Mouse (Mus musculus): ENCODE results near the gene Cyp2t4. TPM values are rescaled to one million over a fixed set of nuclear protein-coding genes. Genes with fewer than 3 reads are reported as not detected.

The Cyp2t4 gene
- polyA plus RNA-seq (2012; rRNA removed) = not detected in 2 replicates

DNA sequence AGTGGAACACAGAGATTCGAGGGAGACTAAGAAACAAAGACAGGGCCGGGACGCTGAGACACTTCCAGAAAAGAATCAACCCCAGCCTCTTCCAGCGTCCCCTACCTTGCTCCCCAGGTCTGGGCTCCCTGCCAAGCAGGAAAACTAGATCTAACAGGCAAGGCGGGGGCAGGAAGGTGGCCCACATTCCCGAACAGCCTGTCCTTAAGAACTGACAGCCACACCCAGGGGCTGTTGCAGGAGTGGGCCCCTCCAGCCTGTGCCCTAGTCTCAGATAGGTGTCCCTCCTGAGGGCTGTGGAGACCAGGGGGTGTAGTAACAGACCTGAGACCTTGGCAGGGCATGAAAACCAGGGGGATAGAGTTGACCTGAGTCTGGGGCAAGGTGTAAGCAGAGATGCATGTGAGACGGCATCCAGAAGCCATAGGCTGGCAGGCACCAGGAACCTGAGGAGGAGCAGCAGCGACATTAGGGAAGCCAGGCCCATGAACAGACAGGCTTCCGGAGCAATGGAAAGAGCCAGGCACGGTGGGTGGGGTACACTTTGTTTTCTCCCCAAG, at the start of gene Cyp2t4:
Gene Cyp2t4 (plus strand): TSS at position 510 of the 560 bp plus-strand sequence.

DNA sequence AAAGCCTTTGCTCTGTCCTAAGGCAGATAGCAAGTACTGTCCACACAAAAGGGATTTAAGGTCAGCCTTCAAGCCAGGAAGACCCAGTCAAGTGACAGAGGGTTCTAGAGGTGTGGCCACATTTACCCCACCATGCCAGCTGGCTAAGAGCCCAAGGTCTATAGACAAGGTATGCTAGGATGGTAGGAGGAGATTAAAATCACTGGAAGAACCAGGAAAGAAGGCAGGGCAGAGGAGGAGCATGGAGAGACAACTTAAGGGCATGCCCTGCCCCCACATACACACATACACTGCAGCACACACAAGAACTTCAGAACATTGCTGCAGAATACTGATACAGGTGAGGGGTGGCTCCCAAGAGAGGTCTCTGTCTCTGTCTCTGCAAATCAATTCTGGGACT, 33.8 kb upstream of the Cyp2t4 start, which contains the start of gene Cyp2f2:
Gene Cyp2f2 (plus strand): TSS at position 234 of the 400 bp plus-strand sequence.

DNA sequence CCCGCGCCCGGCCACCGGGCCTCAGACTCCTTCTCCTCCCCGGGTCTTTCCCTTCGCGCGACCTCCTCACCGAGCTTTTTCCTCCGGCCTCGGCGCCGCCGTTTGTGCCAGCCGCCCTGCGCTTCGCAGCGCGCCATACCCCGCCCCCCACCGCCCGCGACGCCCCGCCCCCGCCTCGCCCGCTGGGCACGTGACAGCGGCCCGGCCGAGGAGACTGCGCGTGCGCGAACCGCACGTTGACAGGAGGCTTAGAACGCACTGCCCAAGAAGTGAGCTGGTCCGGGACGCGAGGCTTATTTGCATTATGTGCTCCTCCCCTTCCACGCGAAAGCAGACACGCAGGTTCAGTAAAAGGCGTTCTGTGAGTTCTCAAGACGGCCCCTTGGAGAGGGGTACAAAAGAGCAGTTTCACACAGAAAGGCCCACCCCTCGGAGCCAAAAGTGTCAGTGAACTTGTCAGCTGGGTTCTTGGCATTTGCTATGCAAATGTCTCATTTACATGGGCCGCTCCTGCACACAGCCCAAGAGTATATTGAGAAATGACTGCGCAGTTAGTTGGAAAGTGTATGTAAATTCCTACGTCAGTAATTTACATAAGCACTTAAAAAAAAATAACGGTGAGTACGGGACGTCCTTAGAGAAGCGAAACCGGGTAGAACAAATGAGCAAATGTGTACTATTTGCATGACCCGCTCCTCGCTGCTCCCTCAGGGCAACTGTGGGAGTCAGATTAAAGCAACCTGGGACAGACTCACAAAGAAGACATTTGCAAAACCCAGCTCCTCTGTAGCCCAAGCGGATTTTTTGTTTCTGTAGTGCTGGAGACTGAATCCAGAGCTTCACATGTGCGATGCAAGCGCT, 13.3 kb downstream of the Cyp2t4 start, which contains the start of gene Egln2:
Gene Egln2 (minus strand): TSS at position 189 of the 861 bp plus-strand sequence.

DNA sequence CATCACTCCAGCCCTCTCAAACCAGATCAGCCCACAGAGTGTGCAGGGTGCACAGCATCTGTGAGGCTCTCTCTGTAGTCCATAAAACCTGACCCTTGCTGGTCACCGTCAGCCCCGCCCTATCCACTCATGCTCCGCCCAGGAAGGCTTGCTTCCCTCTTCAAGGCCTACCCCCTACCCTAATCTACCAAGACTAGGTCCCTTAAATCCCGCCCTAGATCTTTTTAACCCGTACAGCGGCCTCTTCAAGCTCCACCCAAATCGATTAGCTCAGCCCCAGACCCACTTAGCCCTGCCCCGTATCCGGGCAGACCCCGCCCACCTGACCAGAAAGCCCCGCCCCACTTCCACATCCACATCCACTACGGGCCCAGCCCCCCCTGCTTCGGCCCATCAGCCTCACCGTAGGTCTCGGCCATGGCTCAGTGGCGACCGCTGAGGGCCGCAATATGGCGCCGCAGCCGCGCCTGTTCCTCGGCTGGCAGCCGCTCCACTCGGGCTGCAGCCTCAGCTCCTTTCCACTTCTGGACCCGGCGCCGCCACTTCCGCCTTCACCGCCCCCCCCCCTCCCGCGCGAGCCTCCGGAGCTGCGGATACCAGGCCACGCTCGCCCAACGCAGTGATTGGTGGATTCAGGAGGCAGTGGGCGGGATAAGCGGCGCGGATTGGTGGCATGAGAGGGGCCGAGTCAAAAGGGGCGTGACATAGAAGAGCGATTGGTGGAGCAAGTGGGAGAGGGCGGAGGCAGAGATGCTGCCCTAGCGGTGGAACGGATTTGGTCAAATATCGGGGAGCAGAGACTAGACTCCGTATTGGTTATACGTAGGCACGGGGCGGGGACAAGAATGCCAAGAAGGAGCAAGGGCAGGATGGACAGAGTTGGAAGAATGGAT, 25.1 kb downstream of the Cyp2t4 start, which contains the start of gene Rab4b:
Gene Rab4b (minus strand): TSS at position 573 of the 893 bp plus-strand sequence.

DNA sequence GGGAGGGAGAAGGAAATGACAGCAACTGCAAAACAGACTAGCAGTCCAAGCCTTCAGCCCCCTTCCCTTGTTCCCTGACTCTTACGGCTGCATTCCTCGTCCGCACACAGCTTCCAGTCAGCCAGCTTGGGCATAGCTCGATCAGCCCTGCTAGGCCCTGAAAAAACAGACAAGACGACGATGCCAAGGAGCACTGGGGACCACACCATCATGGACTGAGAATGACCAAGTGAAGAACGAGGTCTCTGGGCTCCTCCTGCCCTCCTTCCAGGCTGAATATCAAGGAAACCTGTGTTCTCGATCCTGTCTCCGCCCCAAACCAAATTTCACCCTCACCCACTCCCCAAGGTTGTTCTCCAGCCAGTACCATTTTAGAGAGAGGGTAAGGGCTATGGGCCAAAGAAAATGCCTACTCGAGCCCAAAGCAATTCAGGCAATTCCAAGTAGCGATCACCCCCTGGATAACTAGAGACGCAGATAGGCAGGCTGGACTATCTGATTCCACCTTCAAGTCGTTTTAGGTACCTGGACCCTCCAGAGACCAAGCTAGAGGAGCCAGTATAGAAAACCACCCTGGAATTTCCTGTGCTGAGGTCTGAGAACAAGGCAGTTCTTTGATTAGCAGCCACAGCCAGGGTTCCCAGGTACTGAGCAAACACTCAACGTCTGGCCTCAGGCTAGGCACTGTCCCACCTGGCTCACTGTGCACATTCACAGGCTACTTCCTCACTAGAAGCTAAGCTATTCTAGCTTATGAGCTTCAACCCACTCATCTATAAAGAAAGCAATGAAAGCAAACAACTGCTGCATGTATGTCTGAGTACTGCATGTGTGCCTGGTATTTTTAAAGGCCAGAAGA, 27.6 kb downstream of the Cyp2t4 start, which contains the start of the genes Gm21983 and Mia:
Gene Gm21983 (minus strand): TSS at position 250 of the 859 bp plus-strand sequence.
Gene Mia (minus strand): TSS at position 321 of the 859 bp plus-strand sequence.

DNA sequence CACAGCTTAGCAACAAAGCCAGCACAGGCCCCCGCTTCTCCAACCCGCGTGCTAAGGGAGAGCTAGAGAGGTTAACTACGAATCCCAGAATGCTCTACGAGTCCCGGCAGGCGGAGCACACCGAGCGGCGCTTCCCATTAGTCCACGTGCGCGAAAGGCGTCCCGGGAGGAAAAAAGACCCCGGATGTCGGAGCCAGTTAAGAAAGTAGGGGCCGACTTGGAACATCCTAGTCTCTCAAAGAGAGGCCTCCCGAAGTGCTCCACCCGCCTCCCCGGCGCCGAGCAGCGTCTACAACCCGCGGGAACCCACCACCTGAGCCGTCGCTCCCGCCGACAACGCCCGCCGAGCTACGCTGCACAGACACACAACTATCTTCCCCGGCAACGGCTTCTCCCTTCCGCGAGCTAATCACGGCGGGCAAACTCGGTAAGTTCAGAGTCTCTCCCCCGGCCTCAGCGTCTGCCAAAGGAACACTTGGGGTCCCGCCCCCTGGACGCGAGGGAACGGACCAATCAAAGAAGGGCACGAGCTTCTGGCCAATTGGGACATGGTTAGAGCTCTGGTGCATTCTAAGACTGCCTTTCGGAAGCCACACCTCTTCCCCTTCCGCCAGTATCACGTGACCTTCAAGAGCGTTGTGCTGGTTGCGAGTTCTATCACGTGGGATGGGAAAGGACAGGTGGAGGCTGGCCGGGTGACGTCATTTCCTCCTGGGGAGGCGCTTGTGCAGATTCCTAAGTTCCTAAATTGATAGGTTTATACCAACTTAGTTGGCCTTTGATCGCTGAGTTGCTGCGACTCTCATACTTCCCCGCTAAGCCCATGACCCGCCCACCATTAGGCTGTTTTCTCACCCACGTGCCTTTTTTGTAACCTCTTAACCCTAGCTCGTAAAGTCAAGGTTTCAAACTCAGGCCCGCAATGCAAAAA, 42.4 kb downstream of the Cyp2t4 start, which contains the start of the genes BC024978 and Snrpa:
Gene BC024978 (plus strand): TSS at position 101 of the 931 bp plus-strand sequence.
Gene Snrpa (minus strand): TSS at position 591 of the 931 bp plus-strand sequence.

Other genes starting within 250 kb of the Cyp2t4 start
- gene Cyp2a22, start 214.3 kb upstream of the Cyp2t4 start, polyA plus RNA-seq (2012; rRNA removed) = not detected in 2 replicates
- 0.03 TPM in 1 of 2 replicates, not detected in the other for gene Cyp2a12, start 124.6 kb upstream of the Cyp2t4 start, polyA plus RNA-seq (2012; rRNA removed)
- gene Cyp2f2, start 33.8 kb upstream of the Cyp2t4 start, polyA plus RNA-seq (2012; rRNA removed) = 47.1 and 64.0 TPM in 2 replicates
- gene Egln2, start 13.1 kb downstream of the Cyp2t4 start, polyA plus RNA-seq (2012; rRNA removed) = 46.4 and 60.7 TPM in 2 replicates
- gene Rab4b, start 25.2 kb downstream of the Cyp2t4 start, polyA plus RNA-seq (2012; rRNA removed) = 36.5 and 44.7 TPM in 2 replicates
- not detected in 2 replicates for gene Gm21983, start 27.4 kb downstream of the Cyp2t4 start, polyA plus RNA-seq (2012; rRNA removed)
- 9.0 and 17.6 TPM in 2 replicates for gene Mia, start 27.4 kb downstream of the Cyp2t4 start, polyA plus RNA-seq (2012; rRNA removed)
- 4.2 and 5.4 TPM in 2 replicates for gene BC024978, start 42.1 kb downstream of the Cyp2t4 start, polyA plus RNA-seq (2012; rRNA removed)
- 80.8 and 90.0 TPM in 2 replicates for gene Snrpa, start 42.6 kb downstream of the Cyp2t4 start, polyA plus RNA-seq (2012; rRNA removed)
- 9.3 and 11.6 TPM in 2 replicates for gene Itpkc, start 74.9 kb downstream of the Cyp2t4 start, polyA plus RNA-seq (2012; rRNA removed)
- gene Coq8b, start 79.3 kb downstream of the Cyp2t4 start, polyA plus RNA-seq (2012; rRNA removed) = 50.0 and 64.5 TPM in 2 replicates
- gene Numbl, start 104.7 kb downstream of the Cyp2t4 start, polyA plus RNA-seq (2012; rRNA removed) = 17.1 and 22.2 TPM in 2 replicates
- gene Ltbp4, start 184.0 kb downstream of the Cyp2t4 start, polyA plus RNA-seq (2012; rRNA removed) = 232 and 326 TPM in 2 replicates
- 69.2 and 82.0 TPM in 2 replicates for gene Shkbp1, start 202.3 kb downstream of the Cyp2t4 start, polyA plus RNA-seq (2012; rRNA removed)
- gene Gm20479, start 203.7 kb downstream of the Cyp2t4 start, polyA plus RNA-seq (2012; rRNA removed) = not detected in 2 replicates